Mouse (Mus musculus): Measurements from ENCODE around the gene Stoml1.

- TF ChIP-seq CTCF (IDR thresholded peaks at IDR 0.05) = no peak
- no peak for TF ChIP-seq EP300 (IDR thresholded peaks at IDR 0.05)
Measured at GRCm38 (mm10) chr9:58248746-58249413, 4.1 kb upstream of the Stoml1 start.

Measured in lung, postnatal 0 days (tissue).